Mouse (Mus musculus) thymus, postnatal 4 days (tissue): Measurements from ENCODE around the gene Prss22.
A peak's percentile ranks its signal among the peaks of the same experiment; 100 is the strongest.

ENCODE experiments used
- DNase-seq: peaks from one replicate; pipeline ENCODE4 v3.0.0; 2021

Gene Prss22

DNA sequence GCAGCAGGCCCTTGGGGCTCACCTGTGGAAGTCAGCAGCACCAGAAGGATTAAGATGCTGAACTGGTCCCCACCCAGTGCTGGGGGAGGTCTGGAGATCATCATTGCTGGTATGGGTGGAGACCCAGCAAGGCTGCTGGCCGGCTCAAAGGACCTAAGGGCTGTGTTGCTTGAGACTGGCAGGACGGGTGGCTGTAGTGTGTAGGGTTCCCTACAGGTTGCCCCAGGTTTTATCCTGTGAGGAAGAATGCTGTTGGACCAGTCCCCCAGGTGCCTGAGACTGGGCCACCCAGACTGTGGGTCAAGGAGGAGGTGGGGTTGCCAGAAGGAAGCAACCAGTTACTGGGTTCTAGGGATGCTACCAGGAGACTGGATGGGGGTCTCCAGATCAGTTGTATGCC is at the start of gene Prss22:
Gene Prss22, minus strand, starts transcription at position 200 of the 400 bp plus-strand sequence.
- no peak for DNase-seq

DNA sequence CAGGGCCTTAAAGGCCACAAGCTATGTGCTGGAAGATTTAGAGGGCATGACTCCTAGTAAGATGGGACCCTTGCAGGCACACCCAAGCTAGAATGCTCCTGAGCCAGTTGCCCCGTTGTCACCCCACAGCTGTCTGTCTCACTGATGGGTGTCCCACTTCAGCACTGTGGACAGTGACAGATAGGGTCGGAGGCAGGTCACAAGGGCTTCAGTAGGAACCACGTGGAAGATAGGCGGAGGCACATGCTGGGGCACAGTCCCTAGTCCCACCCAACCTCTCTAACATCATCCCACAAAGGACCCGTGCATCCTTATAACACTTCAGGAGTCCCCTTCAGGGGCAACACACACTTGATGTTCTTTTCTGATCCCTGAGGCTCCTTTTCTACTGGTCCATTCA is 48.1 kb upstream of the Prss22 start:
- no peak for DNase-seq

DNA sequence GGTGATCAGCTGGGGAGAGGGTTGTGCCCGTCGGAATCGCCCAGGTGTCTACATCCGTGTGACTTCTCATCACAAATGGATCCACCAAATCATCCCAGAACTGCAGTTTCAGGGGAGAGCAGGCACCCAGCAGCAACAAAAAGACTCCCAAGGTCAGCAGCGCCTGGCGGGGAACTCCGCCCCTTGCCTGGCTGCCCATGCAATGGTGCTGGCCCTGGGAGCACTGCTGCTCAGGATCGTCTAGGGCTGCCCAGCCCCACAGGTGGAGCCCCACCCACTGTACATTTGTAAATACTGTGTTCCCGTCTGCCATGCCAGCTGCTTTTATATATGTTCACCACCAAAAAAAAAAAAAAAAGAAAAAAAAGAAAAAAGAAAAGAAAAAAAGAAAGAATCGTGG is 47.7 kb upstream of the Prss22 start:
- DNase-seq, result no peak

DNA sequence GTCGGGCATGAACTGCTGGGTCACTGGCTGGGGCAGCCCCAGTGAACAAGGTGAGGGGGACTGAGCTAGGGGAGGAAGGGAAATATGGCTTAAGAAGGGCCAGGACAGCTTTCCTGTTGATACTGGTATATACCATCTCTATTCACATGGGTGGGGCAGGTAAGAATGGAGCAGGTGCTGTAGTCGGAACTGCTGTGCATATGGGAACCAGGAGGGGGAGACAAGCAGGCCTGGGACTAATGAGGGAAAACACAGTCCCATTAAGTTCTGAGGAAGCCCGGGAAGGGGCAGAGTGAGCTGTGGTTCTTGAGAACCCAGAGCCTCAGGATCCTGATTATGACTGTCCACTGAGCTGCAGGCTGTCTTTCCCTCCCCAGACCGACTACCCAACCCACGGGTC is 46.6 kb upstream of the Prss22 start:
- no peak for DNase-seq

DNA sequence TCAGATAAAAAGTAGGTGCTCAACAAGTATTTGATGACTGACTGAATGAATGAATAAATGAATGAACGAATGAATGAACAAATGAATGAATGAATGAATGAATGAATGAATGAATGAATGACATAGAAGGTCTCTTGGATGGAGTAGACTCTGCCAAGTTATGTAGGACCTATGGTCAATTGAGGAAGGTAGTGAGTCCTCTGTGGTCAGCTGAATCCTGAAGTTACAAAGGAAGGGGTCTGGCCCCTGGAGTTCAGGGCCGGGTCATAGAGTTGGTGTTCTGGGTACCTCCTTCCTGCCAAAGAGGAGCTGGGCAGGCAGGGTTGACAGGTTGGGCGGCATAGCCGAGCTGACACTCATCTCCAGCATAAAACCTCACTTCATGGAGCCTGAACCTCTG is 39.9 kb upstream of the Prss22 start, which contains the start of gene Prss27:
Gene Prss27, plus strand, starts transcription at position 301 of the 400 bp plus-strand sequence.
- DNase-seq, result no peak

DNA sequence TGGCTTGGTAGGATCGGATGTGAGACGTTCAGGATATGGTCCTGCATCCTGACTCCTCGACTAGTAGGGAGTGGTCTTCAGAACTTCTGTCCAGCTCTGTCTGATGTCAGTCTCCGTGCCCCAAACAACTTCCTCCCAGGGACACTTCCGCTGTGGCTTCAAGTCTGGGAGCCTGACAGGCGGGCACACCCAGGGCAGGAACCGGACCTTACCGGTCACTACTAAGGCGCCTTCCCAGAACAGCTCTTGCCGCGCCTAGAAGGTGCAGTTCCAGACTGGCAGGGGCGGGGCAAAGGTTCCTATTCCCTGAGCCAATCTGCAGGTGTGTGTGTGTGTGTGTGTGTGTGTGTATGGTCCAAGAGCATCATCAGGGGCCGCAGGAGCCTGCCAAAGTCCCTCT is 39.5 kb upstream of the Prss22 start:
- DNase-seq, result no peak

DNA sequence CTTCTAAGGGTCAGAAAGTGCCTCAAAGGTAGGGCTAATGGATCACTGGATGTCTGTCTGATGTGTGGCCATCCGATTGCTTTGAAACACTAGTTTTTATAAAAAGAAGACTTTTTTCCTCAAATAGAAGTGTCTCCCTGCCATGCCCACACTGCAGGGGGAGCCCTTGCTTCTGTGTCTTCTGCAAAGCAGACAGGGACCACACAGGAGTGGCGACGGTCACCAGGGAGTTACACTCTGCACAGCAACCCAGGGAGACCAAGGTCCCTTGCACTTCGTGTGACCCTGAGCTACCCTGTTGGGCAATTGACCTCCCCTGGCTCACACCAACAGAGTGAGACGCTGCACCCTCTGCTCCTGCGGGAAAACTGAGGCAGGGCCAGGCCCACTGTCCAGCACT is 39.1 kb upstream of the Prss22 start:
- no peak for DNase-seq

DNA sequence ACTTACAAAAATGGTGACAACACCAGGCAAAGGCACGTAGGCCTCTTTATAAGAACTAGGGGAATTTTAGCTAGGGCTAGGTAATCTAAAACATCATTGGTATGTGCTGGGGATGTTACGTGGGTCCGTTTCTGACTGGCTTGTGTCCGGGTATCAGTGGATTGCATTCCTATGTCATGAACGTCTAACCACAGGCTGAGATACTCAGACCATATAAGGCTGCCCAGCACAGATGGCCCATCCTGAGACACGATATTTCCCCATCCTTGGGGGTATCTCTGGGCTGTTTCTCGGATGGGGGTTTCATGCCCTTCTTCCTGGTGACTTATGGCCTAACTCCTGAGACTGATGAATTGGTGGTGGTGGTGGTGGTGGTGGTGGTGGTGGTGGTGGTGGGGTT is 37.2 kb upstream of the Prss22 start:
- DNase-seq, result no peak

DNA sequence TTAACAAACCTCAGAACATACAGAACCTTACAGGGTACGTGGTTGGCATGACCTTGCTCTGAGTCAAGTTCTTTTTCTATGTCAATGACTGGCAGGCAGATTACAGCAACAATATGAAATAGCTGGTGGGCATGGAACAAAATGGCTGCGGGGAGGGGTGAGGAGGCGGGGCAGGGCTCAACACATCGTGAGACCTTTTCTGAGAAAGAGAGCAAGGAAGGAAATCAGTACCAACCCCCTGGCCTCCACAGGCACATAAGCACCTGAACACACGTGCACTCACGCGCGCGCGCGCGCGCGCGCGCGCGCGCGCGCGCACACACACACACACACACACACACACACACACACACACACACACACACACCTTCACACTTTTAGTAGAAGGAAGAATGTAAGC is 32.7 kb upstream of the Prss22 start:
- DNase-seq, result no peak

DNA sequence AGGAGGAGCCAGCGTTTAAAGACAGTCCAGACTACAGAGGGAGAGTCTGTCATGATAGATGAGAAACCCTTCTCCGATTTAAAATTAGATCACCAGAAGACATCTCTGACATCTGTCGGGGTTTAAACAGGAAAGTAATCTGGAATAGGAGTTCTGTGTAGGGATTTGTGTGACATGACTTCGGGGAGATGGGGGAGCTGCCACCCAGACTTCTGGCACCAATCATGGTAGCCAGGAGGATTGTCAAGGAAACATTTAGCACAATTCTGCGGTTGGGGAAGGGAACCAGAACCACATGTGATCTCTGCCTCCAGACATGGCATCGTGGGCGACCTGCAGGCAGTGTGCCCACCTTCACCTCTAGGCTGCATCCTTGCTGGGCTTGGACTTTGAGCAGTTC is 31.6 kb upstream of the Prss22 start:
- no peak for DNase-seq

DNA sequence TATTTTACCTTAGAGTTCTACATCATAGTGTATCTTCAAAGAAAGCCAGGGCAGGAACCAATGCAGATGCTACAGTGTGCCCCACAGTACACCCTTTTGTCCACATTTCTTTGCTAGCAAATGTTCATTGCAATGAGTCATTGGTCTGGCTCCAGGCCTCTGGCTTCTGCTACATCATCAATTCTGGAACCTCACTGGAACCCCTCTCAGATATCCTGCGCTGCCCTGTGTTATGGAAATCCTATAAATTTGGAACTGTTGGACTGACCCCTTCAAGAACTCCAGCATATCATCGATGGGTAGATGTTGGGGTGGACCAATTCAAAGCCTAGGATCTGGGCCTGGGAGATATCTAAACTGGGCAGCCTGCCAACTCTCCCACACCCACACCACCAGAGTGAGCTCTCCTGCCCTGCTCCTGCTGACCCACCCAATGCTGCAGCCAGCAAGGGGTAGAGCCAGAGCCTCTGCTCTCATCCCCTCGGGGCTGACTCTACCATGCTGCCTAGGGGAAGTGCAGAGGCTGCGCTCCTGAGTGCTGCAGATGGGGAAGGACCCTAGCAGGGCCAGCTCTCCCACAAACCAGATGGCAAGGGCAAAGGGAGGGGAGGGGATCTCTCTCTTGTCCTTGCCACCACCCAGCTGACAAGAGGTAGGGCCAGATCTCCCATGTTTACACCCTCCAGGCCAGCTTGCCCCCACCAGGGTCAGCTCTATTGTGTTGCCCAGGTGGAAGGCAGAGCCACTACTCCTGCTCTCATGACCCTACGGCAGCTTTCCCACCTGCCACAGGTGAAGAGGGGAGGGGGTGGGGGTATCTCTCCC is 23.7 kb upstream of the Prss22 start:
- no peak for DNase-seq

DNA sequence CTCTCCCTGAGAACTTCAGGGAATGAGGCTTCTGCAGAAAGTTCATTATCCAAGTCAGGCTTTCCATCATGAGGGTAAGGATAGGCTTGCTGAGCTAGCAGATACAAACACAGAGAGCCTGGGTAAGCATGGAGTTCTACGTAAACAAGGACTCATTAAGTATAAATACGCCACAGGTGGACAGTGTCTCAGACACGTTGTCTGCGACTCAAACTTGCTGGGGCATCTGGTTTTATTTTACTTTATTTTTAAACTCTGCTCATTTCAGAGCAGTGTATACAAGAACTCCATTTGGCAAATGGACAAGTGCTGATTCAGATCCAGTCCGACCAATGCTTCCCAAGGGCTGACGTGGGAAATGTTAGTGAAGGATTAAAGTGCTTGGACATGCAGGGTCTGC is 22.8 kb upstream of the Prss22 start:
- DNase-seq, result no peak

DNA sequence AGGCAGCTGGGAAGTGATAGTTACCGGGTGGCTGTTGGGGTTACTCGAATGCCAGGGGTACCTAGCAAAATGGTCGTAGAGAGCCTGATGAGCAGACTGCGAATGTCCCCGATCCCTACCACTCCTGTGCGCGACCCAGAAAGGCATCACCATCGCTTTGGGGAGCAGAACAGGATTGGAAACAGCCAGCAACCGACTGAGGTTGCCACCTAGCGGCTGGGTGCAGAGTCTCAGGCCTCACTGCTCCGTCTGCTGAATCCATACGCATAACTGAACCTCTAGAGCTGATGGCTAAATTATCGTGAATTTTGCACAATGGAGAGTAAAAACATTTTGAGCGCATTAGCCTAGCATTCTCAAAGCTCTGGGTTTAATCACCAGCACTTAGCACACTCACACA is 17.8 kb upstream of the Prss22 start:
- peak; percentile 67 for DNase-seq

DNA sequence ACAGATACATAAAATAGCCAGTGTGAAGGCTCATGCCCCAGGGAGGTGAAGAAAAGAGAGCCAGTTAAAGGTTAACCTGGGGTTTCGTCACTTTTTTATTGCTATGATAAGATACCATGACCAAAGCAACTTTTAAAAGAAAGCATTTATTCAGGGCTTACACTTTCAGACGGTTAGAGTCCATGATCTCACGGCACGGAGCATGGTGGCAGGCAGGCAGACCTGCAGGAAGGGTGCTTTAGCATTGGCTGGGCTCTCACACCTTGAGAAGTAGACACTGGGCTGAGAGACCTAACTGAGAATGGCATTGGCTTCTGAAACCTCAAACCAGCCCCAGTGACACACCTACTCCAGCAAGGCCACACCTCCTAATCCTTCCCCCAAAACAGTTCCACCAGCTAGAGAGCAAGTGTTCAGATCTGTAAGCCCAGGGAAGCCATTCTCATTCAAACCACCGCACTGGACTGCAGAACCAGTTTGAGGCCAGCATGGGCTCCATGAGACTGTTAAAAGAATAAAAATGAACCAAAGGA is 16.6 kb upstream of the Prss22 start:
- DNase-seq, result no peak

DNA sequence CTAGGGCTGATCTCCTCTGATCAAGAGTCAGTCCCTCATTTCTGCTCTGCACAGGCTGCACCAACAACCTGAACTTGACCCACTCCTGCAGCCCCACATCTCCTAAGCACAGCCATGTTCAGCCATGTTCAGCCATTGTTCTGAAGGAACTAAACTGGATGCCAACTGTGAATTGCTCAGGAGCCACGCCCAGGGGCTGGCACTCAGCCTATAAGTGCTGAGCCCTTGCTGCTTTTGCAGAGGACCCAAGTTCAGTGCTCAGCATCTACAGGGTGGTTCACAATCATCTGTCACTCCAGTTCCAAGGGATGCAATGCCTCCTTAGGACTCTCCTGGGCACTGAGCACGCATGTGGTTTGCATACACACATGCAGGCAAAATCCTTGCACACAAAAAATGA is 15.0 kb upstream of the Prss22 start:
- DNase-seq, result no peak

DNA sequence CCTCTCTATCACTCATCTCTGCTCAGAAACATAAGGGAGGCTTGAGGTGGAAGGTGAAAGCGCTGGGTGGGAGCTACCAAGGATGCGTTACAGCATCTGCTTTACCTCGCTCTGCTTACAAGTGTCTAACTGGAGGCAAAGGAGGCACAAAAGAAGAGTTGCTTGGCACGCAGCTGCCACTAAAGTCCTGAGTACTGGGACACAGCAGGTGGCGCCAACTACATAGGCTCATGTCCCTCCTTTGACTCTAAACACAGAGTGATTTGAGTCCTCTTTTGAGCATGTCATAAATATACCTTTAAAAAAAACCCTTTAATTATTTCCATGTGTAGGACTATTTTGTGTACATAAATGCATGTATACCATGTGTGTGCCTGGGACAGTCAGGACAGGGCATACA is 11.7 kb upstream of the Prss22 start:
- DNase-seq, result peak; percentile 44

DNA sequence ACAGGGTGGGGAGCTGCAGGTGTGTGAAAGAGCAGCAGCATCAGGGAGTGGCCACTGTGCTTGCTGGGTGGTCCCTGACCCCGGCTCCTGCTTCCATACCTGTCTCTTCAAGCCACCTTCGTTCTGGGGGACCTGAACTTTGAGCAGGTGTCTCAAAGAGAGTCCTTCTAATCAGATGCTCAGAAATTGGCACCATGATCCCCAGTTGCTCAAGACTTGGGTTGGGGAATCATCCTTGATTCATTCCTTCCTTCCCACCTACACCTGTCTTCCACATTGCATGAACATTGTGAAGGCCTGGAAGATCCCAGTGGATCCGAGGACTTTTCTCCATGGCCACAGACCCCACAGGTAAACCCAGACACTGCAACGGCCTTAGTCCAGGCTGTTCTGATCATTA is 10.2 kb upstream of the Prss22 start:
- DNase-seq, result no peak

DNA sequence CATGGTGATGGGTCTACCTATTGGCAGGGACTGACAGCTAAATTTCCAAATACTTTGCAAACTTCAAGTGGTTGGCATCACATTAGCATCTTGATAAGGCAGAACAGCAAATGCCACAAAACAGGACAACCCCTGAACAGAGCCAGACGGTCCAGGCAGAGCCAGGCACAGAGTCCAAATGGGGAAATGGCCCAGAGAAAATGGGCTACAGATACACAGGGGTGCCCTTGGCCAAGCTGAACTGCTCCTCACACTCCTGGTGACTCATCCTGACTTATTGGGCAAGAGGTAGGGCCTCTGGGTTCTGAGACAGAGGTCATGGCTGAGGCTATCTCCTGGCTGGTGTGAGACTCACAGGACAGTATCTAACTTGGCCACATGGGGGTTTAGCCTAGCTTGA is 9.5 kb upstream of the Prss22 start:
- DNase-seq, result no peak

DNA sequence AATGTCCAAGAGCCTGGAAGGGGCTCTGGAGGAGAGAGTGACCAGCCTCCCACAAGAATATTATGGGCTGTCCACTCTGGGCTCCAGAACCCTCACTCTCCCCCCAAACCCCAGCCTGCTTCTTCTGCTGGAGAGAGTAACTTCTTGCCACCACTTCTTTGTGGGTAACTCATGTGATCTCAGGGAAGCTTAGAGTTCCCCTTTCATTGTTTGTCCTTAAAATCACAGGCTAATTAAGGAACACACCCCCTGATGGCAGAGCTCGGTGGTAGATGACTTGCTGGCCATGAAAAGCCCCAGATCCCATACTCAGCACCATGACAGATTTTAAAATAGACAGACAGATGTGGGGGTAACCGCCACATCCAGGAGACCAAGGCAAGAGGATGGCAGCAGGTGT is 9.0 kb upstream of the Prss22 start:
- DNase-seq, result no peak

DNA sequence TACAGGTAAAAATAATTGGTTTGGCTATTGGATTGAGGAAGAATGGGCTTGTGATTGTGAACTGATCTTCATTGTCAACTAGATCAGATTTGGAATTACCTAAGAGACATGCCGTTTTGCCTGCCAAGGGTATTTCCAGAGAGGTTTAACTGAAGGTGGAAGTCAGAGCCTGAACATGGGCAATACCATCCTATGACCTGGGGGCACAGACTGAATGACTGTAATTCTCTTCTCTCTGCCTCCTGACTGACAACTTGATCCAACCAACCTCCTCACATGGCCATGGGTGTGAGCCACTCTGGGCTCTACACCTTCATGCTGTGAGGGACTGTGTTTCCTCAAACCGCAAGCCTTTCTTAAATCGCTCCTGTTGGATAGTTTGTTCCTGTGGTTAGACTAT is 7.1 kb upstream of the Prss22 start:
- no peak for DNase-seq

DNA sequence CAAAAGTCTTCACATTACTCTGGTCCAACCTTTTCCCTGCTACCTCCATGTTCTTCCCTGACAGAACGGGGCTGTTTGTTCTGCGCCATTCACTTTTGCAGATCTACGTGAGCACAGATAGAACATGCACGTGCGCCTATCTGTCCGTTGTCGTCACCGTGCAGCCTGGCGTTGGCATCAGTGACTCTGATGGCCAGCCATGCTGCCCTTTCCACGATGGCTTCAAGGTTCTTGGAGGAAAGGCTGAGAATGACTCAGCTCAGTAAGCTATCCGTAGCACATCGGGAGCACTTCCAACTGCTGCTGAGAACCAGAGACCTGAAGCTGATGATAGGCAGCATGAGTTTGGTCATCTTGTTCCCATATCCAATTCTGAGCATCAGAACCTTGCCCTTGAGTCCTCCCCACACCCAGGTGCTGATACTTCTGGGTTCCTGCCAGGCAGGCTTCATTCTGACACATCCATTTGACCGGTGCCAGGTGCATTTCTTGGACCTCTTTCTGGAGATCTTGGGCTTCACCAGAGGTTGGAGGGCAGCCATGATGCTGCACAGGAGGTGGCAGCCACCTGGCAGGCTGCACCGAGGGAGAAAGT is 6.3 kb upstream of the Prss22 start:
- DNase-seq, result no peak

DNA sequence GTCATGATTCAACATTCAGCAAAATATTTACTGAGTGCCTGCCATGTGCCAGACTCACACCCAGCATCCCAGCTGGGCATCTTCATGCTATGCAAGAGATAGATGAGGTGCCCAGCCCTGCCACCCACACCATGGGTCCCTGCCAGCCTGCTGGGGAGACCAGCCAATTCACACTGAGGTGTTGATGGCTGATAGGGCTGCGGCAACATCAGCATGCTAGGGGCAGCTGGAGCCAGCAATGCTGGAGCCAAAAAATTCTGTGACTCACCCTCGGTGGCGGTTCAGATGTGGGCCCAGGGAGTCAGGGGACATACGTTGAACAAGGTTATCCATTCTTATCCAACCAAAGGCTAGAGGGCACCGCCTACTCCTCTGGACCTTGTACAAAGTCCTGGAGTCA is 2.5 kb upstream of the Prss22 start:
- DNase-seq, result no peak

DNA sequence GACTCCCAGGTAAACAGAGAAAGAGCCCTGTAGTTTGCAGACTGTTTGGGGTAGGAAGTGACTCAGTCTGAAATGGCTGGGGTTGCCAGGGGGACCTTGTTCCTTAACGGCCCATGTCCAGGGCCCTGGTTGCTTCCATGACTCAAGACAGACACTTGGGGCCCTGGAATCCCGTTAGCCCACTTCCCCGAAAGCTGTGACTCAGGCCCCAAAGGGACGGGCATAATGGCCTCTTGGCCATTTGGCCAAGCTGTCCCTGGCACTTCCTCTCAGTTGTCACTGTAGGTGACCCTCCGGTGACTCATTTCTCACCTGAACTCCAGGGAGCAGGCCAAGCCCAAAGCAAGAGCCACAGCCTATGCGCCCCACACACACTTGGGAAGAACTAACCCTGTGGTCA is 483 bp upstream of the Prss22 start:
- DNase-seq, result no peak

DNA sequence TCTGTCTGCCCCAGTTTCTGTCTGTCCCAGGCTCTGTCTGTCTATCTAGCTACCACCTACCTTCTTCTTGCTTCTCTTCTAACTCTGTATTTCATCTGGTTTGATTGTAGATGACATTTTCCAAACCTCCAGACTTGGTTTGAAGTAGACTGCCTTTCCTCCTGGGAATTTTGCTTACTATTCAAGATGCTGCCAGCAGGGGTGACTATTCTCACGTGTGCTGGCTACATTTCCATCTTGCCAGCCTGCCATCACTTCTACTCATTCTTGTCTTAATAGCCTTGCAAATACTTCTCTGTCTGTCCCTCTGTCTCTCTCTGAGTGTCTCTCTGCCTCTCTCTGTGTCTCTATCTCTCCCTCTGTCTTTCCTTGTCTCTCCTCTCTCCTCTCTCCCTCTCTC is 2.5 kb downstream of the Prss22 start:
- DNase-seq, result no peak

DNA sequence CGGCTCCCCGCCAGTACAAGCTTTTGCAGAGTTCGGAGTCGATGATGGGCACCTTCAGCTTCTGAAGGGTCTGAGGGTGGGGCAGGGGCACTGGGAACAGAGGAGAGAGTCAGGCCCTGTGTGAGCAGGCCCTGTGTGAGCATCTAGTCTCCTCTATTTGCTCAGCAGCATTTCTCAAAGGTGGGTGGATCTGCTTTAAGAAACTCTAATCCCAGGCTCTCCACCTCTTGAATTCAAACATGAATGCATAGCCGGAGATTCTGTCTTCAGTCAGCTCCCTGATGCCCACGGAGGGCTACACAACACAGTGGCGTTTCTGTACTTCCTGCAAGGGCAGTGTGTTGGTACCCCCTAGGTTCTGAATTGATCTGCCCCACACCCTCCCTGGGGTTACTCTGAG is 3.2 kb downstream of the Prss22 start:
- no peak for DNase-seq
